Mouse (Mus musculus) NIH3T3 (cell line): ENCODE results near the gene Krba1.

Experiments used
- DNase-seq: peaks from one replicate; pipeline ENCODE4 v3.0.0-alpha.2; 2012; ENCODE audit warnings: low read depth

Gene Krba1

GRCm38 (mm10) chr6:48426956-48427355 is 31.6 kb downstream of the Krba1 start:
- peak; percentile 29 for DNase-seq

- DNase-seq, result no peak
Measured at GRCm38 (mm10) chr6:48428769-48429557, 33.6 kb downstream of the Krba1 start.

- DNase-seq, result no peak
Measured at GRCm38 (mm10) chr6:48430748-48431147, 35.4 kb downstream of the Krba1 start.

GRCm38 (mm10) chr6:48432893-48433816 is 37.8 kb downstream of the Krba1 start:
- DNase-seq, result no peak

- no peak for DNase-seq
Measured at GRCm38 (mm10) chr6:48434651-48435050, 39.3 kb downstream of the Krba1 start.

GRCm38 (mm10) chr6:48435111-48435510 is 39.7 kb downstream of the Krba1 start:
- no peak for DNase-seq

GRCm38 (mm10) chr6:48435706-48436349 is 40.4 kb downstream of the Krba1 start:
- peak; percentile 38 for DNase-seq

GRCm38 (mm10) chr6:48437679-48438376 is 42.4 kb downstream of the Krba1 start:
- no peak for DNase-seq

- DNase-seq, result no peak
Measured at GRCm38 (mm10) chr6:48438475-48439125, 43.2 kb downstream of the Krba1 start.

- no peak for DNase-seq
Measured at GRCm38 (mm10) chr6:48439654-48440053, 44.3 kb downstream of the Krba1 start.

- DNase-seq, result no peak
Measured at GRCm38 (mm10) chr6:48440306-48441014, 45.1 kb downstream of the Krba1 start.

- peak; percentile 98 for DNase-seq
Measured at GRCm38 (mm10) chr6:48443592-48444309, 48.4 kb downstream of the Krba1 start.

GRCm38 (mm10) chr6:48444310-48445180 is 49.2 kb downstream of the Krba1 start:
- DNase-seq, result peak; percentile 93

GRCm38 (mm10) chr6:48445181-48446101 is 50.1 kb downstream of the Krba1 start, which contains the start of gene Zfp467:
TSS of gene Zfp467 (minus strand) at chr6:48445825.
- DNase-seq, result peak; percentile 55

- no peak for DNase-seq
Measured at GRCm38 (mm10) chr6:48446256-48446655, 50.9 kb downstream of the Krba1 start.

- DNase-seq, result no peak
Measured at GRCm38 (mm10) chr6:48446896-48447295, 51.5 kb downstream of the Krba1 start.

- DNase-seq, result no peak
Measured at GRCm38 (mm10) chr6:48447929-48448328, 52.5 kb downstream of the Krba1 start, which contains the start of gene Sspo. TSS of gene Sspo (plus strand) at chr6:48448229.

GRCm38 (mm10) chr6:48448527-48448926 is 53.1 kb downstream of the Krba1 start:
- no peak for DNase-seq
